9 mouse cellular contexts compared by ENCODE assay signal in the genomic region with DNA sequence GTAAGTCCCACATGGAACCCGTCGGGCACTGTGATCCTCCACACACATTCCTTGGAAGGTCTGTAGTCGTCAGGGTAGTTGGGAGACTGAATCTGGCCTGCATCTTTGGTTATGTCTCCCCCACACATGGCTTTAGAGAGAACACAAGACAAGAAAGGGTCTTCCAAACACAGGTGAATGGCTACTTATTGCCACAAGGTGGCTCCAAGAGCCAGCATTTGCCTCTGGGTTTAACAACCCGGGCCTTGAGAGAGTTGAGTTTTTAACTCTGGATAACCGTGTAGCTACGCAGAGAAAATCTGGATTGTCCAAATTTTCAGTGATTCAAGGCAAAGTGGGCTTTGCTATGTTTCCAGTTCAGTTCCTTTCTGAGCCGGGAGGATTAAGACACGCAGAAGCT. TPM values are rescaled to one million over a fixed set of nuclear protein-coding genes. Genes with fewer than 3 reads are reported as not detected.
DNase-seq lines count a peak whose midpoint lies in the region; ATAC-seq and TF ChIP-seq lines count a peak whose summit lies in the region.
"Had no signal": no experiment of that assay in that cellular context is flagged by ENCODE, and none has a peak within 500 bp of the region (broad histone marks: within the 10 kb centered on the region; RNA-seq: fewer than 3 reads in every experiment).

No protein-coding gene starts in this region.

- TF ChIP-seq POLR2A in cortical plate, adult 2 months (IDR thresholded peaks at IDR 0.05; ENCODE audit: extremely low read depth, insufficient read depth, low read length): no peak

- peaks cover 8% of the 10 kb centered on the region for H3K27me3 ChIP-seq in forebrain, embryonic 11.5 days (ENCODE audit: control insufficient read depth, insufficient read depth, low read length)
- H3K27me3 ChIP-seq in forebrain, embryonic 13.5 days: peaks cover 27% of the 10 kb centered on the region
- no peaks in the 10 kb centered on the region for H3K27me3 ChIP-seq in liver, postnatal 0 days (ENCODE audit: insufficient read depth, low read length)
- H3K27me3 ChIP-seq in midbrain, embryonic 11.5 days (ENCODE audit: control insufficient read depth, insufficient read depth, low read length): peaks cover 7% of the 10 kb centered on the region; the same call in 1 of the 2 replicates

- DNase-seq in forebrain, embryonic 11.5 days (ENCODE audit: low spot score): peak; percentile 61
- DNase-seq in liver, postnatal 0 days: no peak
- DNase-seq in liver (no peak), MN1 (ENCODE audit: low spot score) (no peak)
- peak; percentile 87 for DNase-seq in midbrain, embryonic 11.5 days (ENCODE audit: low spot score, missing footprints)
- no peak for DNase-seq in c-Kit-positive CD71-positive TER-119-positive erythroid progenitor cells, embryonic 14.5 days (ENCODE audit: low spot score)

- no peak overlapping the region for H3K4me2 ChIP-seq in forebrain, embryonic 11.5 days (ENCODE audit: low read depth, low read length, severe bottlenecking)
- H3K4me2 ChIP-seq in forebrain, embryonic 13.5 days: no peak overlapping the region
- H3K4me2 ChIP-seq in liver, postnatal 0 days (ENCODE audit: low read depth, low read length): no peak overlapping the region
- no peak overlapping the region for H3K4me2 ChIP-seq in midbrain, embryonic 11.5 days

- no peak overlapping the region for H3K9ac ChIP-seq in forebrain, embryonic 11.5 days (ENCODE audit: low read length)
- no peak overlapping the region for H3K9ac ChIP-seq in forebrain, embryonic 13.5 days
- no peak overlapping the region for H3K9ac ChIP-seq in liver, postnatal 0 days (replicated peaks)
- H3K9ac ChIP-seq in midbrain, embryonic 11.5 days (ENCODE audit: low read length): no peak overlapping the region

- 43% methylated on average over 8 of the region's 8 CpGs for WGBS in forebrain, embryonic 11.5 days
- whole genome bisulfite sequencing in forebrain, embryonic 13.5 days: 37% methylated on average over 8 of the region's 8 CpGs
- WGBS in liver, postnatal 0 days (ENCODE audit: insufficient replicate concordance): 47% methylated on average over 8 of the region's 8 CpGs
- WGBS in midbrain, embryonic 11.5 days: 41% methylated on average over 8 of the region's 8 CpGs

- H3K27ac ChIP-seq in forebrain, embryonic 11.5 days (ENCODE audit: low read depth, low read length): no peak overlapping the region
- no peak overlapping the region for H3K27ac ChIP-seq in forebrain, embryonic 13.5 days
- no peak overlapping the region for H3K27ac ChIP-seq in liver, postnatal 0 days (ENCODE audit: low read depth)
- no peak overlapping the region for H3K27ac ChIP-seq in cortical plate, adult 2 months (ENCODE audit: insufficient read depth, low read length)
- H3K27ac ChIP-seq in midbrain, embryonic 11.5 days (ENCODE audit: low read depth, low read length): no peak overlapping the region
- H3K27ac ChIP-seq: macrophage had no signal

- H3K9me3 ChIP-seq in forebrain, embryonic 11.5 days (ENCODE audit: control insufficient read depth, low read length): no peaks in the 10 kb centered on the region
- H3K9me3 ChIP-seq in forebrain, embryonic 13.5 days (replicated peaks): no peaks in the 10 kb centered on the region
- H3K9me3 ChIP-seq in liver, postnatal 0 days (ENCODE audit: low read length): no peaks in the 10 kb centered on the region
- H3K9me3 ChIP-seq in midbrain, embryonic 11.5 days (ENCODE audit: control insufficient read depth, low read length): no peaks in the 10 kb centered on the region

- H3K4me3 ChIP-seq in forebrain, embryonic 11.5 days (ENCODE audit: low read depth, low read length): no peak overlapping the region
- no peak overlapping the region for H3K4me3 ChIP-seq in forebrain, embryonic 13.5 days
- no peak overlapping the region for H3K4me3 ChIP-seq in liver, postnatal 0 days (ENCODE audit: low read depth, low read length)
- no peak overlapping the region for H3K4me3 ChIP-seq in cortical plate, adult 2 months (ENCODE audit: insufficient read depth, low read length)
- no peak overlapping the region for H3K4me3 ChIP-seq in midbrain, embryonic 11.5 days (ENCODE audit: low read depth, low read length)

- TF ChIP-seq EP300 in liver, postnatal 0 days (IDR thresholded peaks at IDR 0.05; ENCODE audit: low read depth): no peak

- no peaks in the 10 kb centered on the region; the same call in 1 of the 2 replicates for H3K4me1 ChIP-seq in forebrain, embryonic 11.5 days (replicated peaks; ENCODE audit: control insufficient read depth, insufficient read depth, low read length)
- peaks cover 28% of the 10 kb centered on the region for H3K4me1 ChIP-seq in forebrain, embryonic 13.5 days
- no peaks in the 10 kb centered on the region for H3K4me1 ChIP-seq in liver, postnatal 0 days (ENCODE audit: insufficient read depth)
- no peaks in the 10 kb centered on the region; the same call in 1 of the 2 replicates for H3K4me1 ChIP-seq in cortical plate, adult 2 months (ENCODE audit: control insufficient read depth, insufficient read depth, low read length)
- H3K4me1 ChIP-seq in midbrain, embryonic 11.5 days (ENCODE audit: control insufficient read depth, insufficient read depth, low read length): peaks cover 8% of the 10 kb centered on the region

- no peaks in the 10 kb centered on the region for H3K36me3 ChIP-seq in forebrain, embryonic 11.5 days (ENCODE audit: control insufficient read depth, insufficient read depth, low read length)
- no peaks in the 10 kb centered on the region for H3K36me3 ChIP-seq in forebrain, embryonic 13.5 days (ENCODE audit: poor library complexity, severe bottlenecking)
- H3K36me3 ChIP-seq in liver, postnatal 0 days (replicated peaks; ENCODE audit: insufficient read depth, low read length): no peaks in the 10 kb centered on the region
- H3K36me3 ChIP-seq in midbrain, embryonic 11.5 days (ENCODE audit: control insufficient read depth, insufficient read depth, low read length): no peaks in the 10 kb centered on the region

- ATAC-seq in forebrain, embryonic 11.5 days (replicated peaks; ENCODE audit: low FRiP score): no peak; the same call in 1 of the 2 replicates
- ATAC-seq in forebrain, embryonic 13.5 days: no peak
- ATAC-seq in liver, postnatal 0 days: no peak
- ATAC-seq in midbrain, embryonic 11.5 days (ENCODE audit: low FRiP score): no peak

- peak; percentile 55 for TF ChIP-seq CTCF in liver, postnatal 0 days (IDR thresholded peaks at IDR 0.05; ENCODE audit: low read depth)
- TF ChIP-seq CTCF in cortical plate, adult 2 months (IDR thresholded peaks at IDR 0.05; ENCODE audit: extremely low read depth, insufficient read depth, low read length): peak; percentile 83

RNA-seq across cellular contexts. Expression of a gene that starts 28.0 kb away (rescaled TPM):
- not detected in 2 replicates for polyA plus RNA-seq in forebrain, embryonic 11.5 days (2014; fragmentation: Nextera tagmentation; extraction: Ambion mirVana)
- polyA plus RNA-seq in forebrain, embryonic 13.5 days (2015; fragmentation: Nextera tagmentation; extraction: Ambion mirVana): not detected in 2 replicates
- polyA plus RNA-seq in liver, postnatal 0 days (2015; fragmentation: Nextera tagmentation; extraction: Ambion mirVana): not detected in 2 replicates
- polyA plus RNA-seq in cortical plate, adult 2 months (2012; rRNA removed): 43.6 and 53.9 TPM in 2 replicates
- polyA plus RNA-seq in midbrain, embryonic 11.5 days (2014; fragmentation: Nextera tagmentation; extraction: Ambion mirVana): not detected in 2 replicates
- polyA plus RNA-seq: macrophage had no signal

Comparison
In these comparisons a context has a peak if more than half of its experiments do, and no peak if none do; other contexts are left out.
1. DNase-seq: peak in forebrain, embryonic 11.5 days (single experiment) and midbrain, embryonic 11.5 days (single experiment); none in liver, postnatal 0 days (single experiment), liver (single experiment), c-Kit-positive CD71-positive TER-119-positive erythroid progenitor cells, embryonic 14.5 days (single experiment) and MN1 (single experiment).
2. RNA of a gene that starts 28.0 kb away (polyA plus RNA-seq): 43.6 to 53.9 TPM in cortical plate, adult 2 months; not detected in forebrain, embryonic 11.5 days, not detected in forebrain, embryonic 13.5 days, not detected in liver, postnatal 0 days and not detected in midbrain, embryonic 11.5 days; every median in the first group is over 10 times any median in the second.